Comparison of ENCODE assay signal across 8 mouse cellular contexts in genomic region chr17:56715914-56716654, GRCm38 (mm10). TPM values are rescaled to one million over a fixed set of nuclear protein-coding genes. Genes with fewer than 3 reads are reported as not detected.
DNase-seq lines count a peak whose midpoint lies in the region; ATAC-seq and TF ChIP-seq lines count a peak whose summit lies in the region.

No protein-coding gene starts in this region.

- H3K27ac ChIP-seq in forebrain, embryonic 10.5 days: peak overlapping the region; percentile 93
- peak overlapping the region; percentile 57; the same call in 1 of the 2 replicates for H3K27ac ChIP-seq in intestine, postnatal 0 days (ENCODE audit: low read depth, low read length)
- H3K27ac ChIP-seq in neural tube, embryonic 15.5 days (replicated peaks): peak overlapping the region; percentile 89

- no peak for TF ChIP-seq CTCF in intestine, postnatal 0 days (IDR thresholded peaks at IDR 0.05; ENCODE audit: low read depth)

- no peak for DNase-seq in forebrain, embryonic 10.5 days (ENCODE audit: extremely low spot score, low spot score)
- DNase-seq in right cerebral cortex, postnatal 14 days: no peak
- DNase-seq in left cerebral cortex, postnatal 14 days (ENCODE audit: low spot score in 2 of 2): no peak

- H3K27me3 ChIP-seq in megakaryocyte, embryonic 14.5 days (replicated peaks): no peaks in the 10 kb centered on the region
- H3K27me3 ChIP-seq in forebrain, embryonic 10.5 days (ENCODE audit: poor library complexity, severe bottlenecking): no peaks in the 10 kb centered on the region
- H3K27me3 ChIP-seq in intestine, postnatal 0 days (replicated peaks; ENCODE audit: control insufficient read depth, insufficient read depth, low read length): no peaks in the 10 kb centered on the region
- H3K27me3 ChIP-seq in neural tube, embryonic 15.5 days (replicated peaks): no peaks in the 10 kb centered on the region

- peaks cover 58% of the 10 kb centered on the region for H3K4me1 ChIP-seq in megakaryocyte, embryonic 14.5 days
- peaks cover 45% of the 10 kb centered on the region for H3K4me1 ChIP-seq in forebrain, embryonic 10.5 days
- 0 out of 2 replicates have a peak, but pooled peaks cover 4% of the 10 kb centered on the region for H3K4me1 ChIP-seq in intestine, postnatal 0 days (replicated peaks; ENCODE audit: control insufficient read depth, insufficient read depth, low read length)
- H3K4me1 ChIP-seq in neural tube, embryonic 15.5 days: peaks cover 39% of the 10 kb centered on the region

- H3K4me3 ChIP-seq in megakaryocyte, embryonic 14.5 days (replicated peaks): peak overlapping the region; percentile 100
- peak overlapping the region; percentile 81 for H3K4me3 ChIP-seq in forebrain, embryonic 10.5 days
- H3K4me3 ChIP-seq in intestine, postnatal 0 days (ENCODE audit: low read depth, low read length): peak overlapping the region; percentile 89
- peak overlapping the region; percentile 65 for H3K4me3 ChIP-seq in neural tube, embryonic 15.5 days (replicated peaks)

- H3K4me2 ChIP-seq in intestine, postnatal 0 days (replicated peaks; ENCODE audit: low read depth): peak overlapping the region; percentile 72
- H3K4me2 ChIP-seq in neural tube, embryonic 15.5 days: peak overlapping the region; percentile 75

- 26% methylated on average over 22 of the region's 22 CpGs for WGBS in forebrain, embryonic 10.5 days
- 22% methylated on average over 22 of the region's 22 CpGs for WGBS in intestine, postnatal 0 days
- WGBS in neural tube, embryonic 15.5 days: 24% methylated on average over 22 of the region's 22 CpGs

- intact Hi-C loops in left cerebral cortex, postnatal 14 days (cut with DNase I): no loop called here

- peak overlapping the region; percentile 65 for H3K9ac ChIP-seq in intestine, postnatal 0 days (ENCODE audit: low read depth, low read length)
- H3K9ac ChIP-seq in neural tube, embryonic 15.5 days (replicated peaks): peak overlapping the region; percentile 76

- peaks cover 58% of the 10 kb centered on the region for H3K36me3 ChIP-seq in megakaryocyte, embryonic 14.5 days (replicated peaks; ENCODE audit: low read length)
- peaks cover 30% of the 10 kb centered on the region for H3K36me3 ChIP-seq in forebrain, embryonic 10.5 days (replicated peaks)
- H3K36me3 ChIP-seq in intestine, postnatal 0 days (ENCODE audit: control insufficient read depth, insufficient read depth): peaks cover 23% of the 10 kb centered on the region
- H3K36me3 ChIP-seq in neural tube, embryonic 15.5 days: peaks cover 30% of the 10 kb centered on the region

- H3K9me3 ChIP-seq in megakaryocyte, embryonic 14.5 days: no peaks in the 10 kb centered on the region
- no peaks in the 10 kb centered on the region for H3K9me3 ChIP-seq in forebrain, embryonic 10.5 days
- H3K9me3 ChIP-seq in intestine, postnatal 0 days (ENCODE audit: control insufficient read depth): no peaks in the 10 kb centered on the region
- H3K9me3 ChIP-seq in neural tube, embryonic 15.5 days (replicated peaks): no peaks in the 10 kb centered on the region

- ATAC-seq in megakaryocyte, adult 5-6 weeks (ENCODE audit: poor library complexity, severe bottlenecking): no peak
- no peak for ATAC-seq in intestine, postnatal 0 days
- 0 out of 2 replicates have a peak, but pooled peaks have one; percentile 1 for ATAC-seq in neural tube, embryonic 15.5 days (ENCODE audit: low FRiP score)
- no peak for ATAC-seq in inflammation-experienced regulatory T-cells, adult 6 months

RNA-seq across cellular contexts. Expression of gene Ndufa11, which starts 1.5 kb away (rescaled TPM):
- 76.9 and 392 TPM in 2 replicates for polyA plus RNA-seq in megakaryocyte, embryonic 14.5 days (2012; ENCODE audit: insufficient read depth, low replicate concordance)
- 108 and 113 TPM in 2 replicates for total RNA-seq in megakaryocyte, adult 5-6 weeks (2015)
- total RNA-seq in megakaryocyte, adult 5-6 weeks (2017): 77.8 and 92.8 TPM in 2 replicates
- 366 and 374 TPM in 2 replicates for polyA plus RNA-seq in forebrain, embryonic 10.5 days (2016; fragmentation: Nextera tagmentation; extraction: Ambion mirVana)
- 660 and 718 TPM in 2 replicates for polyA plus RNA-seq in intestine, postnatal 0 days (2015; fragmentation: Nextera tagmentation; extraction: Ambion mirVana)
- 639 and 709 TPM in 2 replicates for polyA plus RNA-seq in neural tube, embryonic 15.5 days (2015; fragmentation: Nextera tagmentation; extraction: Ambion mirVana)
- polyA plus RNA-seq in inflammation-experienced regulatory T-cells, adult 6 months (2017; shearing (Covaris generic)): 100 to 1,000 TPM; 216 to 257 (median 247) TPM
- 100 to 1,000 TPM; 227 to 229 TPM for total RNA-seq in left cerebral cortex, postnatal 14 days (2021)

RNA-seq across cellular contexts. Expression of gene Vmac, which starts 1.7 kb away (rescaled TPM):
- polyA plus RNA-seq in megakaryocyte, embryonic 14.5 days (2012; ENCODE audit: insufficient read depth, low replicate concordance): 7.9 and 14.9 TPM in 2 replicates
- total RNA-seq in megakaryocyte, adult 5-6 weeks (2015): 3.6 and 4.1 TPM in 2 replicates
- total RNA-seq in megakaryocyte, adult 5-6 weeks (2017): 2.7 and 2.8 TPM in 2 replicates
- 11.1 and 12.2 TPM in 2 replicates for polyA plus RNA-seq in forebrain, embryonic 10.5 days (2016; fragmentation: Nextera tagmentation; extraction: Ambion mirVana)
- polyA plus RNA-seq in intestine, postnatal 0 days (2015; fragmentation: Nextera tagmentation; extraction: Ambion mirVana): 9.6 and 13.4 TPM in 2 replicates
- polyA plus RNA-seq in neural tube, embryonic 15.5 days (2015; fragmentation: Nextera tagmentation; extraction: Ambion mirVana): 13.8 and 18.1 TPM in 2 replicates
- polyA plus RNA-seq in inflammation-experienced regulatory T-cells, adult 6 months (2017; shearing (Covaris generic)): 1 to 10 TPM; 3.1 to 7.4 (median 3.8) TPM
- 1 to 10 TPM; 7.8 to 8.0 TPM for total RNA-seq in left cerebral cortex, postnatal 14 days (2021)

RNA-seq across cellular contexts. Expression of gene Nrtn, which starts 41.2 kb away (rescaled TPM):
- 2.0 TPM in 1 of 2 replicates, not detected in the other for polyA plus RNA-seq in megakaryocyte, embryonic 14.5 days (2012; ENCODE audit: insufficient read depth, low replicate concordance)
- not detected in 2 replicates for total RNA-seq in megakaryocyte, adult 5-6 weeks (2015)
- total RNA-seq in megakaryocyte, adult 5-6 weeks (2017): not detected in 2 replicates
- 3.2 and 3.5 TPM in 2 replicates for polyA plus RNA-seq in forebrain, embryonic 10.5 days (2016; fragmentation: Nextera tagmentation; extraction: Ambion mirVana)
- 20.6 and 21.0 TPM in 2 replicates for polyA plus RNA-seq in intestine, postnatal 0 days (2015; fragmentation: Nextera tagmentation; extraction: Ambion mirVana)
- 2.7 and 5.3 TPM in 2 replicates for polyA plus RNA-seq in neural tube, embryonic 15.5 days (2015; fragmentation: Nextera tagmentation; extraction: Ambion mirVana)
- polyA plus RNA-seq in inflammation-experienced regulatory T-cells, adult 6 months (2017; shearing (Covaris generic)): not detected
- total RNA-seq in left cerebral cortex, postnatal 14 days (2021): 1 to 10 TPM; 2.6 to 4.5 TPM

RNA-seq across cellular contexts. Expression of gene Ranbp3, which starts 43.0 kb away (rescaled TPM):
- polyA plus RNA-seq in megakaryocyte, embryonic 14.5 days (2012; ENCODE audit: insufficient read depth, low replicate concordance): 73.0 and 77.5 TPM in 2 replicates
- total RNA-seq in megakaryocyte, adult 5-6 weeks (2015): 20.2 and 25.0 TPM in 2 replicates
- 52.9 and 60.9 TPM in 2 replicates for total RNA-seq in megakaryocyte, adult 5-6 weeks (2017)
- 144 and 147 TPM in 2 replicates for polyA plus RNA-seq in forebrain, embryonic 10.5 days (2016; fragmentation: Nextera tagmentation; extraction: Ambion mirVana)
- polyA plus RNA-seq in intestine, postnatal 0 days (2015; fragmentation: Nextera tagmentation; extraction: Ambion mirVana): 28.8 and 32.0 TPM in 2 replicates
- polyA plus RNA-seq in neural tube, embryonic 15.5 days (2015; fragmentation: Nextera tagmentation; extraction: Ambion mirVana): 94.2 and 95.4 TPM in 2 replicates
- 10 to 100 TPM; 54.4 to 59.4 (median 58.4) TPM for polyA plus RNA-seq in inflammation-experienced regulatory T-cells, adult 6 months (2017; shearing (Covaris generic))
- total RNA-seq in left cerebral cortex, postnatal 14 days (2021): 10 to 100 TPM; 87.2 to 92.9 TPM

RNA-seq across cellular contexts. Expression of gene Dus3l, which starts 48.5 kb away (rescaled TPM):
- 29.8 and 33.0 TPM in 2 replicates for polyA plus RNA-seq in megakaryocyte, embryonic 14.5 days (2012; ENCODE audit: insufficient read depth, low replicate concordance)
- total RNA-seq in megakaryocyte, adult 5-6 weeks (2015): 8.4 and 8.7 TPM in 2 replicates
- 10.5 and 14.6 TPM in 2 replicates for total RNA-seq in megakaryocyte, adult 5-6 weeks (2017)
- 46.0 and 46.2 TPM in 2 replicates for polyA plus RNA-seq in forebrain, embryonic 10.5 days (2016; fragmentation: Nextera tagmentation; extraction: Ambion mirVana)
- 16.1 and 16.6 TPM in 2 replicates for polyA plus RNA-seq in intestine, postnatal 0 days (2015; fragmentation: Nextera tagmentation; extraction: Ambion mirVana)
- polyA plus RNA-seq in neural tube, embryonic 15.5 days (2015; fragmentation: Nextera tagmentation; extraction: Ambion mirVana): 86.4 and 97.6 TPM in 2 replicates
- 10 to 100 TPM; 16.2 to 34.6 (median 34.0) TPM for polyA plus RNA-seq in inflammation-experienced regulatory T-cells, adult 6 months (2017; shearing (Covaris generic))
- total RNA-seq in left cerebral cortex, postnatal 14 days (2021): 10 to 100 TPM; 66.2 to 75.0 TPM
